Mouse (Mus musculus): ENCODE measurements at regions not wholly inside any gene's neighbourhood (a gene's known extent, or its start where the extent isn't known, plus 50 kb on each side); places are given as distances from the start of the nearest gene placed in this dataset.

- TF ChIP-seq CTCF (IDR thresholded peaks at IDR 0.05; ENCODE audit: insufficient read depth, low read length) (no peak), POLR2A (IDR thresholded peaks at IDR 0.05; ENCODE audit: borderline replicate concordance, extremely low read depth, low read depth, low read length) (no peak)
Measured at GRCm38 (mm10) chr17:65074878-65075277, 239.0 kb upstream of the 4930583I09Rik start.
